Mouse (Mus musculus): ENCODE results near the gene Slc1a3. TPM values are rescaled to one million over a fixed set of nuclear protein-coding genes. Genes with fewer than 3 reads are reported as not detected.

Gene Slc1a3
- total and polyA plus RNA-seq, 3 experiments: 1.6 to 2.5 (median 1.9) TPM

DNA sequence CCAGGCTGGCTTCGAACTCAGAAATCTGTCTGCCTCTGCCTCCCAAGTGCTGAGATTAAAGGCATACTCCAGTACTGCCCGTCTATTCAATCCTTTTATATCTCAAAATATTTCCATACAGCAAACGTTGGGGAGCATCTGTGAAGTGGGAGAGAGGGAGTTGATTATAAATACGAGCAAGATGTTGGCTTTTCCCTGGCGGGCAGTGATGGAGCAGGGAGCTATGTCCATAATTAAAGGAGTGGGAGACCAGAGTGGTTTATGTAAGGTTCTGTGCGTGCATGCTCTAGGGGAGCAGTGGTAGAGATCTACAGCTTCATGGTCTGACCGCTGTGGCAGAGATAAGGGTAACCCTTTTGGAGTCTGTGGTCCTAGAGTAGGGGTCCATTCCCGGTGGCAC is 30.2 kb upstream of the Slc1a3 start:
- WGBS: 88% methylated on average over 8 of the region's 8 CpGs

GRCm38 (mm10) chr15:8738156-8738555 is 27.6 kb upstream of the Slc1a3 start:
- WGBS: 72% methylated on average over 5 of the region's 5 CpGs

More for the DNA sequence above, 30.2 kb upstream of the Slc1a3 start:
- Histone ChIP-seq H3K27me3 (ENCODE audit: control insufficient read depth, insufficient read depth, low read length) (no peaks in the 10 kb centered on the region), H3K9ac (ENCODE audit: low read depth, low read length) (no peak overlapping the region), H3K4me1 (ENCODE audit: control insufficient read depth, insufficient read depth, low read length) (no peaks in the 10 kb centered on the region), H3K4me3 (no peak overlapping the region), H3K36me3 (ENCODE audit: control insufficient read depth, insufficient read depth, low read length) (no peaks in the 10 kb centered on the region), H3K27ac (no peak overlapping the region), H3K79me2 (replicated peaks; ENCODE audit: control insufficient read depth, insufficient read depth, low read length) (no peaks in the 10 kb centered on the region)
- DNase-seq: no peak
- TF ChIP-seq CTCF (IDR thresholded peaks at IDR 0.05) (no peak), EP300 (IDR thresholded peaks at IDR 0.05; ENCODE audit: insufficient read depth, low read depth, low read length) (no peak), POLR2A (IDR thresholded peaks at IDR 0.05; ENCODE audit: insufficient read depth, low read depth, low read length) (no peak)
- intact Hi-C loops (cut with DNase I): no loop called here

DNA sequence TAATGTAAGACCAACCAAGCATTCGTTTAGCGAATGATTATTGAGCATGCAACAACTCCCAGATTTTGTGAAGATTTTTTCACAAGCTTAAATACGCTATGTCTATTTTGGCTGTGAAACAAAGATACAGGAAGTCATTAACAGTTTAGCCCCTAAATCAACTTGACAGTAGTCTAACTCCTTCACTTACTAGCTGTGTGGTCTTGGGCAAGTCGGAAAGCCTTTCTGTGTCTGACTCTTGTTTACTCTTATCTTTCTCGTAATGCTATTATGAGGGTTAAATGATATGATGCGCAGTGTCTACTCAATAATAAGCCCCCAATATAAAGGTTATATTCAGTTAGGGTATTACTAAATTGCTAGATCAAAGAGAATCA is 23.8 kb upstream of the Slc1a3 start:
- 66% methylated on average over 6 of the region's 6 CpGs for WGBS

More at GRCm38 (mm10) chr15:8738156-8738555, 27.6 kb upstream of the Slc1a3 start:
- TF ChIP-seq POLR2A (IDR thresholded peaks at IDR 0.05; ENCODE audit: insufficient read depth, low read depth, low read length): no peak
- Histone ChIP-seq H3K36me3 (ENCODE audit: control insufficient read depth, insufficient read depth, low read length) (no peaks in the 10 kb centered on the region), H3K4me3 (no peak overlapping the region), H3K27ac (no peak overlapping the region), H3K79me2 (replicated peaks; ENCODE audit: control insufficient read depth, insufficient read depth, low read length) (no peaks in the 10 kb centered on the region), H3K4me1 (ENCODE audit: control insufficient read depth, insufficient read depth, low read length) (no peaks in the 10 kb centered on the region), H3K9ac (ENCODE audit: low read depth, low read length) (no peak overlapping the region), H3K27me3 (ENCODE audit: control insufficient read depth, insufficient read depth, low read length) (no peaks in the 10 kb centered on the region)
- intact Hi-C loops (cut with DNase I): no loop called here
- no peak for DNase-seq

DNA sequence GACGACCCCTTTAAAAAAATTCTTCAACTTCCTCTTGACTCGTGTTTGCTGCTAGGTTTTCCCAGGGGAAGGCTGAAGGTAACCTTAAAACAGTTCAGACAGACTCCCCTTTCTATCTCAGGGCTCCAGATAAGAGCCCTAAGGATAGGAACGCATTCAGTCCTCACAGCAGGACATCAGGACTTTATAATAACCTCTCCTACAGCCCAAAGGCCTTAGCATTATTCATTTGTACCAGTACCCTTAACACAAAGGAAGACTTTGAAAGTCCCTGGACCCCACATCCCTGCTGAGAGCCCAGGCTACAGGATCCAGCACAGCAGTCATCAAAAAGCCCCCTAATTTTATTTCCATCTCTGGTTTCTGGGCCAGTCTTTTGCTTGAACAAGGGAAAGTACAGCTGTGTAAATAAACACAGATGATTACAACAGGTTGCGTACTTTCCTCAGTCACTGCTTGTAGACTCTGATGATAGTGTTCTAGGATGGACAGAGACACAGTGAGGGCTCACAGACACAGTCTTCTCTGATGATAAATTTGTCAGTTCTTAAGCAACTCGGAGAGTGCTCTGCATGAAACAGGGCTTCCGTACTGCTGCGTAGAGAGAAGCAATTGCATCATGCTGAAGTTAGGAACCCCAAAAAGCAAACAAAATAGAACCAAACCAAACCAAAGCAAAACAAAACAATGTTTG is 23.3 kb upstream of the Slc1a3 start:
- intact Hi-C loops (cut with DNase I): no loop called here
- no peaks in the 10 kb centered on the region for H3K4me1 ChIP-seq (ENCODE audit: control insufficient read depth, insufficient read depth, low read length)
- 24% methylated on average over 7 of the region's 7 CpGs for WGBS
- TF ChIP-seq EP300 (IDR thresholded peaks at IDR 0.05; ENCODE audit: insufficient read depth, low read depth, low read length): no peak
- no peak for TF ChIP-seq CTCF (IDR thresholded peaks at IDR 0.05)
- no peak for TF ChIP-seq POLR2A (IDR thresholded peaks at IDR 0.05; ENCODE audit: insufficient read depth, low read depth, low read length)
- no peak for DNase-seq
- H3K36me3 ChIP-seq (ENCODE audit: control insufficient read depth, insufficient read depth, low read length): no peaks in the 10 kb centered on the region
- no peak overlapping the region for H3K4me3 ChIP-seq
- no peak overlapping the region for H3K27ac ChIP-seq
- H3K27me3 ChIP-seq (ENCODE audit: control insufficient read depth, insufficient read depth, low read length): no peaks in the 10 kb centered on the region
- H3K9ac ChIP-seq (ENCODE audit: low read depth, low read length): no peak overlapping the region
- no peaks in the 10 kb centered on the region for H3K79me2 ChIP-seq (replicated peaks; ENCODE audit: control insufficient read depth, insufficient read depth, low read length)

More for the DNA sequence above, 23.8 kb upstream of the Slc1a3 start:
- TF ChIP-seq POLR2A (IDR thresholded peaks at IDR 0.05; ENCODE audit: insufficient read depth, low read depth, low read length): no peak
- Histone ChIP-seq H3K4me3 (no peak overlapping the region), H3K27me3 (ENCODE audit: control insufficient read depth, insufficient read depth, low read length) (no peaks in the 10 kb centered on the region), H3K4me1 (ENCODE audit: control insufficient read depth, insufficient read depth, low read length) (no peaks in the 10 kb centered on the region), H3K36me3 (ENCODE audit: control insufficient read depth, insufficient read depth, low read length) (no peaks in the 10 kb centered on the region), H3K9ac (ENCODE audit: low read depth, low read length) (no peak overlapping the region), H3K27ac (no peak overlapping the region), H3K79me2 (replicated peaks; ENCODE audit: control insufficient read depth, insufficient read depth, low read length) (no peaks in the 10 kb centered on the region)
- intact Hi-C loops (cut with DNase I): no loop called here
- no peak for DNase-seq

DNA sequence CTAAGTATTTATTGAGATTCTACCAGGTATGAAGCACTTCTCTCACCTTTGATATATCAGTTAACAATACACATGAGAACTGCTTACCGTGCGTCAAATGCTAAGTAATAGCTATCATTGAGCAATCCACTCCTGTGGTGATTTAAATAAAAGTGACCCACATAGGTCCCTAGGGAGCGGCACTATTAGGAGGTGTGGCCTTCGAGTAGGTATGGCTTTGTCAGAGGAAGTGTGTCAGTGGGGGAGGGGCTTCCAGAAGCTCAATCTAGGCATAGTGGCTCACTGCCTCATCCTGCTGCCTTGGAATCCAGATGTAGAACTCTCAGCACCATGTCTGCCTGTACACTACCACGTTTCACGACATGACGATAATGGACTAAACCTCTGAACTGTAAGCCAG is 18.3 kb upstream of the Slc1a3 start:
- no peak overlapping the region for H3K9ac ChIP-seq (ENCODE audit: low read depth, low read length)
- no peaks in the 10 kb centered on the region for H3K27me3 ChIP-seq (ENCODE audit: control insufficient read depth, insufficient read depth, low read length)
- H3K36me3 ChIP-seq (ENCODE audit: control insufficient read depth, insufficient read depth, low read length): no peaks in the 10 kb centered on the region
- 89% methylated on average over 7 of the region's 7 CpGs for WGBS
- no peak for TF ChIP-seq CTCF (IDR thresholded peaks at IDR 0.05)
- TF ChIP-seq EP300 (IDR thresholded peaks at IDR 0.05; ENCODE audit: insufficient read depth, low read depth, low read length): no peak
- no peak for TF ChIP-seq POLR2A (IDR thresholded peaks at IDR 0.05; ENCODE audit: insufficient read depth, low read depth, low read length)
- no peaks in the 10 kb centered on the region for H3K79me2 ChIP-seq (replicated peaks; ENCODE audit: control insufficient read depth, insufficient read depth, low read length)
- H3K4me3 ChIP-seq: no peak overlapping the region
- intact Hi-C loops (cut with DNase I): no loop called here
- no peak for DNase-seq
- no peak overlapping the region for H3K27ac ChIP-seq
- H3K4me1 ChIP-seq (ENCODE audit: control insufficient read depth, insufficient read depth, low read length): no peaks in the 10 kb centered on the region

GRCm38 (mm10) chr15:8722386-8723100 is 12.0 kb upstream of the Slc1a3 start:
- no peaks in the 10 kb centered on the region for H3K27me3 ChIP-seq (ENCODE audit: control insufficient read depth, insufficient read depth, low read length)
- no peaks in the 10 kb centered on the region for H3K36me3 ChIP-seq (ENCODE audit: control insufficient read depth, insufficient read depth, low read length)
- TF ChIP-seq CTCF (IDR thresholded peaks at IDR 0.05) (no peak), POLR2A (IDR thresholded peaks at IDR 0.05; ENCODE audit: insufficient read depth, low read depth, low read length) (no peak), EP300 (IDR thresholded peaks at IDR 0.05; ENCODE audit: insufficient read depth, low read depth, low read length) (no peak)
- 58% methylated on average over 14 of the region's 14 CpGs for WGBS
- no peaks in the 10 kb centered on the region; the same call in 1 of the 2 replicates for H3K4me1 ChIP-seq (ENCODE audit: control insufficient read depth, insufficient read depth, low read length)
- H3K27ac ChIP-seq: no peak overlapping the region
- no peak overlapping the region for H3K9ac ChIP-seq (ENCODE audit: low read depth, low read length)
- H3K4me3 ChIP-seq: no peak overlapping the region
- no peak for DNase-seq
- H3K79me2 ChIP-seq (replicated peaks; ENCODE audit: control insufficient read depth, insufficient read depth, low read length): no peaks in the 10 kb centered on the region
- intact Hi-C loops (cut with DNase I): no loop called here

Measured in heart, adult 2 months (tissue).